Mouse (Mus musculus) stomach, postnatal 0 days (tissue): Measurements from ENCODE around the gene Gm28778. TPM values are rescaled to one million over a fixed set of nuclear protein-coding genes. Genes with fewer than 3 reads are reported as not detected.
"Not testable (repeated sequence)": the region's sequence is repeated elsewhere in the genome, so short reads cannot be mapped to it uniquely, and the experiment has no call there.

Experiments
- ATAC-seq: fragments of 200-750 bp; cut with Nextera tagmentation; 2 replicates; pipeline ENCODE4 v1.8.0; 2017; ENCODE audit not compliant: low FRiP score, low TSS enrichment
- DNase-seq: peaks from one replicate; pipeline ENCODE4 v3.0.0-alpha.2; 2016; ENCODE audit warnings: low spot score
- H3K27ac ChIP-seq: fragments of 300-500 bp; sonication (generic); replicated peaks from 2 replicates; pipeline ENCODE4 v1.5.1; 2014; ENCODE audit warnings: mild to moderate bottlenecking, control low read depth
- H3K27me3 ChIP-seq: fragments of 300-500 bp; sonication (generic); 2 replicates; pipeline ENCODE4 v1.6.1; 2014; ENCODE audit warnings: low read length; ENCODE audit not compliant: control insufficient read depth, insufficient read depth
- H3K36me3 ChIP-seq: fragments of 300-500 bp; sonication (generic); 2 replicates; pipeline ENCODE4 v1.6.1; 2014; ENCODE audit warnings: low read length, mixed read lengths; ENCODE audit not compliant: control insufficient read depth, insufficient read depth
- H3K4me1 ChIP-seq: fragments of 300-500 bp; sonication (generic); replicated peaks from 2 replicates; pipeline ENCODE4 v1.6.1; 2014; ENCODE audit warnings: antibody characterized with exemption; ENCODE audit not compliant: control insufficient read depth, insufficient read depth
- H3K4me2 ChIP-seq: fragments of 300-500 bp; sonication (generic); replicated peaks from 2 replicates; pipeline ENCODE4 v1.6.1; 2014; ENCODE audit warnings: low read depth, mild to moderate bottlenecking, control low read depth, moderate library complexity
- H3K4me3 ChIP-seq: fragments of 300-500 bp; sonication (generic); 2 replicates; pipeline ENCODE4 v1.5.1; 2014; ENCODE audit warnings: low read depth, low read length, control low read depth
- H3K9ac ChIP-seq: fragments of 300-500 bp; sonication (generic); 2 replicates; pipeline ENCODE4 v1.6.1; 2014; ENCODE audit warnings: mild to moderate bottlenecking, low read length, control low read depth, mixed read lengths
- H3K9me3 ChIP-seq: fragments of 300-500 bp; sonication (generic); 2 replicates; pipeline ENCODE4 v1.6.1; 2016; ENCODE audit warnings: low read length; ENCODE audit not compliant: control insufficient read depth
- CTCF ChIP-seq: IDR thresholded peaks from 2 replicates; pipeline ENCODE4 v1.5.1; 2016; ENCODE audit warnings: antibody characterized with exemption, low read depth, mild to moderate bottlenecking, moderate library complexity
- EP300 ChIP-seq: optimal IDR thresholded peaks from 2 replicates; pipeline ENCODE3; 2016; ENCODE audit warnings: antibody characterized with exemption
- WGBS: fragments of 180-500 bp; shearing (Covaris S2); extraction: QIAGEN DNeasy Blood & Tissue Kit; methylation state at CpG from one replicate; pipeline ENCODE4 v1.1.7; 2014; 5-methylcytosine and 5-hydroxymethylcytosine counted together
- polyA plus RNA-seq: library from polyadenylated mRNA; unstranded; fragments of >200 nt; fragmentation: Nextera tagmentation; extraction: Ambion mirVana; gene quantifications from 2 replicates; pipeline ENCODE4 v1.2.1, GENCODE M21; 2015

The Gm28778 gene
- polyA plus RNA-seq, 1 experiment from 2014 or later, result 0.23 TPM

DNA sequence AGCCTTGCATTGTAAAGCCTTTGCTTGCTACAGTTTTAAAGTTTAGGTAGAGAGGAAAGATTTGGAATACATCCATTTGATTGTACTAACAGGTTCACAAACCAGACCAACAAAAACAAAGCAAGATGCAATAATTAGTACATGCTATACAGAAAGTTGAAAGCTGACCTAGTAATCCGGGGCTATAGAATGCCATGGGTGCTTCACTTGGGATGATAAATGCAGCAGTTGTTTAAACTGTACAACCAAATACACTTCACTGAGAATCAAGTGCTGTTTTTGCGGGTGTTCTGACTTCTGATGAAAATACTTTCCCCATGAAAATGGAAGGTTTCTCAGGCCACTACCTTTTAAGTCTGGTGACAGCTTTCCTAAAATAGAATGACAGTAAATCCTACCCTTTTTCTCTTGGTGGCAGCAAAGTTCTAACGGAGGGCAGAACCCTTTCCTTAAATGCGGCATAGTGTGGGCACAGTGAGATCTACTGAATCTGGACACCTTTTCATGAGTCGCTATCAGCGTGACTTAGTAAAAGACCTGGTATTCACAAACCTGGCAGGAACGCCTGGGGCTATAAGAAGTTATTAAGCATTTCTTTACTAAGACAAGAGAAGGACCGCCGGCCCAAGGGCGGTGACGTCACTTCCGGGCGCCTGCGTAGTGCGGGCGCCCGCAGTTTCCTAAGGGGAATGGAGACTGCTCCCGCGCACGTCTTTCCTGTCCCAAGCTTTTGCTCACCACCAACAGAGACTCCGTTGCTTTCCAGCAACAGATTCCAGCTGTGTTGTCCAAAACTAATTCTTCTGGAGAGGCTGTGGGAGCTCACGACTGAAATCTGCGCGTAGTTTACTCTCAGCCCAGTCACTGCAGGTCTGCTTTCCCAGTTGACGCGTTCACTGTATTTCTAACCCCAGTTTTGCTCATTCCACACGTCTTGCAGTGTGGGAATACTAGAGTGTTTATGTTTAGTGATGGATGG lies 16.4 kb downstream of the Gm28778 start, which contains the start of gene Osgepl1:
TSS of gene Osgepl1 (plus strand) at position 636 of the 979 bp plus-strand sequence.
- WGBS, result 1% methylated on average over 27 of the region's 27 CpGs
- peak; percentile 97 for ATAC-seq

DNA sequence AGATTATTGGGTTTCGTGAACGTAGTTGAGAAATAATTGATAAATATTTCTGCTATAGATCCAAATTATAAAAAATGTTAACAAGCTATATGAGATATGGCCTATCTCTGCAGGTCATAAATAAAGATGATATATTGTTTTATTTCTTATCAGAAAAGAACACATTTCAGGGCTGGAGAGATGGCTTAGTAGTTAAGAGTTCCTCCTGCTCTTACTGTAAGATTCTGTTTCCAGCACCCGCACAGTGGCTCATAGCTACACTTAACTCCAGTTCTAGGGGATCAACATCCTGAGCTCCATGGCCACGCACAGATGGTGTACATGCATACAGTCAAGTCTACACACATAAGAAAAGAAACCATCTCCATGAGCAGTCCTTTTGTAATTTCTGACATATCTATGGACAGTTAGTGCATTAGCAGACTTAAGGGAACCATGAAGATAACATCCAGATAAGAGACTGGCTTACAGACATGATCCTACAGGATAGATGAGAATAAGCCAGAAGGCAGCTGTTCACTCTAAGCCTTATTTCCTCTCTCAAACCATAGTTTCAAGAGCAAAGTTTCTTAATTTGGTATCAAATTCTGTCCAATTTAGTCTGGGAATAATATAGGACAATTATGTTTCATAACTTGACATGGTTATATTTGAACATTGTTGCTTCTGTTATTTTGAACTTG lies 24.9 kb downstream of the Gm28778 start:
- Histone ChIP-seq H3K4me2 (no peak overlapping the region), H3K4me1 (no peaks in the 10 kb centered on the region), H3K27ac (no peak overlapping the region), H3K27me3 (no peaks in the 10 kb centered on the region), H3K4me3 (no peak overlapping the region), H3K9ac (no peak overlapping the region), H3K9me3 (no peaks in the 10 kb centered on the region), H3K36me3 (no peaks in the 10 kb centered on the region)
- ATAC-seq (no peak), DNase-seq (no peak)
- no peak for TF ChIP-seq CTCF
- TF ChIP-seq EP300, result no peak
- WGBS, result 96% methylated on average over 4 of the region's 4 CpGs

More for the DNA sequence above, 16.4 kb downstream of the Gm28778 start, which contains the start of gene Osgepl1:
- peak within 1 kb of the TSS; percentile 86 for H3K27ac ChIP-seq
- no peaks in the 10 kb centered on the region for H3K36me3 ChIP-seq
- H3K4me3 ChIP-seq, result peak within 1 kb of the TSS; percentile 66
- H3K9me3 ChIP-seq, result no peaks in the 10 kb centered on the region
- TF ChIP-seq CTCF (peak; percentile 52), EP300 (no peak)
- H3K27me3 ChIP-seq, result no peaks in the 10 kb centered on the region
- H3K9ac ChIP-seq, result peak within 1 kb of the TSS; percentile 79
- H3K4me2 ChIP-seq, result peak within 1 kb of the TSS; percentile 75
- 0 out of 2 replicates have a peak, but pooled peaks cover 2% of the 10 kb centered on the region for H3K4me1 ChIP-seq
- peak; percentile 87 for DNase-seq

GRCm38 (mm10) chr1:53323254-53323653 lies 26.3 kb downstream of the Gm28778 start:
- Histone ChIP-seq H3K27me3 (no peaks in the 10 kb centered on the region), H3K9ac (0 out of 2 replicates have a peak overlapping the region, but pooled peaks have one; percentile 1), H3K9me3 (no peaks in the 10 kb centered on the region), H3K4me2 (no peak overlapping the region), H3K27ac (no peak overlapping the region), H3K4me3 (no peak overlapping the region), H3K36me3 (no peaks in the 10 kb centered on the region), H3K4me1 (no peaks in the 10 kb centered on the region)
- ATAC-seq (peak; percentile 74; the same call in 1 of the 2 replicates), DNase-seq (peak; percentile 25)
- TF ChIP-seq CTCF, result no peak
- no peak for TF ChIP-seq EP300
- 80% methylated on average over 5 of the region's 5 CpGs for WGBS

DNA sequence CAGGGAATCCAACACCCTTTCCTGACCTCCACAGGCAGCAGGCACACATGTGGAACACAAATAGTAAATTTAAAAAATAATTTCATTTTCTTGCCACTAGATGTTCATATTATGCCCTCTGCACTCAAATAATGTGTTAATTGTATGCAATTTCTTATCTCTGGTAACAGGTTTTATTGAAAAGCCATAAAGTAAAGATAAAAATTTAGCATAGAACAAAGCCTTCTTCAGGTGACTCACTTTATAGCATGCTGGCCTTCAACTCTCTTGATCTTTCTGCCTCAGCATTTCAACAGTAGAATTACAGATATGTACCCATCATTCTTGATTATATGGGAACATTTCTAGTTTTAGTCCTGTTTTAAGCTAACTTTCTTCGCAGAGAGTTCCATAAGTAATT lies 27.4 kb downstream of the Gm28778 start:
- H3K27ac ChIP-seq, result no peak overlapping the region
- H3K4me2 ChIP-seq, result no peak overlapping the region
- no peaks in the 10 kb centered on the region for H3K27me3 ChIP-seq
- DNase-seq (no peak), ATAC-seq (no peak)
- WGBS, result 98% methylated on average over 1 of the region's 1 CpGs
- TF ChIP-seq EP300, result no peak
- no peak for TF ChIP-seq CTCF
- no peak overlapping the region for H3K9ac ChIP-seq
- H3K4me3 ChIP-seq, result no peak overlapping the region
- H3K9me3 ChIP-seq, result no peaks in the 10 kb centered on the region
- no peaks in the 10 kb centered on the region for H3K4me1 ChIP-seq
- H3K36me3 ChIP-seq, result no peaks in the 10 kb centered on the region

- no peak for DNase-seq
- Histone ChIP-seq H3K4me3 (no peak overlapping the region), H3K4me2 (no peak overlapping the region), H3K9me3 (no peaks in the 10 kb centered on the region), H3K27ac (no peak overlapping the region), H3K4me1 (no peaks in the 10 kb centered on the region), H3K27me3 (no peaks in the 10 kb centered on the region), H3K9ac (no peak overlapping the region), H3K36me3 (no peaks in the 10 kb centered on the region)
- no peak for ATAC-seq
- TF ChIP-seq EP300, result no peak
- no peak for TF ChIP-seq CTCF
- WGBS, result 91% methylated on average over 5 of the region's 5 CpGs
Observed at GRCm38 (mm10) chr1:53324827-53325494, 28.1 kb downstream of the Gm28778 start.

DNA sequence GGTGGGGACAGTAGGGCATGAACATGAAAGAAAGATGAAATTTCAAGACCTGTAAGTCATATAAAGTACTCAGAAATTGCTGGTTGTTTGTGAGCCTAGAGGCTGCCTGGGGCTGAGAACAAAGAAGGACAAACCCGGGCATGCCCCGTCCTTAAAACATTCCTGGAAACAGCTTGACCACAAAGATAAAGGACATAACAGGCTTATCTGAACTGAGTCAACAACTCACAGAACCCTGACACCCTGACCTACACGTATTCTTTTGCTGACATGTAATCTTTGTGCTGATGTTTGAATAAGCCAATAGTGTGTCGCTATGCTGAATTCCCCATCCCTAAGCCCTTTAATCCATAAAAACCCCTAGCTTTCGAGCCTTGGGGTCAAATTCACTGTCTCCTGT lies 36.6 kb downstream of the Gm28778 start:
- ATAC-seq, H3K4me3 ChIP-seq, H3K27ac ChIP-seq, H3K4me2 ChIP-seq, DNase-seq, H3K9me3 ChIP-seq, H3K4me1 ChIP-seq, H3K9ac ChIP-seq, H3K27me3 ChIP-seq, H3K36me3 ChIP-seq: not testable (repeated sequence)
- WGBS, result 50% methylated on average over 5 of the region's 5 CpGs
